Mouse (Mus musculus): ENCODE data around the gene Olfr412. TPM values are rescaled to one million over a fixed set of nuclear protein-coding genes. Genes with fewer than 3 reads are reported as not detected.

The Olfr412 gene
- total RNA-seq (2021): not detected
- long read RNA-seq, experiment 1: 0 reads
- long read RNA-seq, experiment 2: 0 reads

- no peak for DNase-seq
- intact Hi-C loops (cut with DNase I; ENCODE audit: low total_unique reads): no loop called here
Observed at GRCm38 (mm10) chr11:74361769-74362168, at the start of gene Olfr412. Olfr412 (plus strand) TSS chr11:74362069.

GRCm38 (mm10) chr11:74326044-74326443 is 35.8 kb upstream of the Olfr412 start:
- intact Hi-C loops (cut with DNase I; ENCODE audit: low total_unique reads): no loop called here
- no peak for DNase-seq

GRCm38 (mm10) chr11:74328781-74329180 is 33.1 kb upstream of the Olfr412 start:
- intact Hi-C loops (cut with DNase I; ENCODE audit: low total_unique reads): no loop called here
- no peak for DNase-seq

- no peak for DNase-seq
- intact Hi-C loops (cut with DNase I; ENCODE audit: low total_unique reads): no loop called here
Observed at GRCm38 (mm10) chr11:74337931-74338330, 23.9 kb upstream of the Olfr412 start, which contains the start of gene Olfr410. Olfr410 (minus strand) TSS chr11:74338031.

- intact Hi-C loops (cut with DNase I; ENCODE audit: low total_unique reads): no loop called here
- DNase-seq: no peak
Observed at GRCm38 (mm10) chr11:74352550-74352949, 9.3 kb upstream of the Olfr412 start, which contains the start of gene Olfr411. Olfr411 (minus strand) TSS chr11:74352650.

GRCm38 (mm10) chr11:74371393-74372100 is 9.7 kb downstream of the Olfr412 start:
- intact Hi-C loops (cut with DNase I; ENCODE audit: low total_unique reads): no loop called here
- peak; percentile 57 for DNase-seq

- peak; percentile 44 for DNase-seq
- intact Hi-C loops (cut with DNase I; ENCODE audit: low total_unique reads): loop anchor here (5.0 kb wide), 2 partner anchors 150 to 170 kb away; no protein-coding TSS in a partner anchor
Observed at GRCm38 (mm10) chr11:74376847-74377246, 15.0 kb downstream of the Olfr412 start.

- intact Hi-C loops (cut with DNase I; ENCODE audit: low total_unique reads): loop anchor here (5.0 kb wide), 2 partner anchors 148 to 168 kb away; no protein-coding TSS in a partner anchor
- no peak for DNase-seq
Observed at GRCm38 (mm10) chr11:74379166-74379873, 17.5 kb downstream of the Olfr412 start.

GRCm38 (mm10) chr11:74385674-74386073 is 23.8 kb downstream of the Olfr412 start:
- intact Hi-C loops (cut with DNase I; ENCODE audit: low total_unique reads): no loop called here
- no peak for DNase-seq

- intact Hi-C loops (cut with DNase I; ENCODE audit: low total_unique reads): no loop called here
- peak; percentile 26 for DNase-seq
Observed at GRCm38 (mm10) chr11:74387203-74387602, 25.3 kb downstream of the Olfr412 start.

GRCm38 (mm10) chr11:74391899-74392298 is 30.0 kb downstream of the Olfr412 start:
- no peak for DNase-seq
- intact Hi-C loops (cut with DNase I; ENCODE audit: low total_unique reads): no loop called here

- no peak for DNase-seq
- intact Hi-C loops (cut with DNase I; ENCODE audit: low total_unique reads): no loop called here
Observed at GRCm38 (mm10) chr11:74392903-74393302, 31.0 kb downstream of the Olfr412 start.

GRCm38 (mm10) chr11:74393489-74393888 is 31.6 kb downstream of the Olfr412 start:
- DNase-seq: no peak
- intact Hi-C loops (cut with DNase I; ENCODE audit: low total_unique reads): no loop called here

- no peak for DNase-seq
- intact Hi-C loops (cut with DNase I; ENCODE audit: low total_unique reads): loop anchor here (5.0 kb wide), 1 partner anchor 72 kb away; no protein-coding TSS in a partner anchor
Observed at GRCm38 (mm10) chr11:74395583-74395982, 33.7 kb downstream of the Olfr412 start.

GRCm38 (mm10) chr11:74402126-74402525 is 40.3 kb downstream of the Olfr412 start:
- DNase-seq: no peak

GRCm38 (mm10) chr11:74404216-74404615 is 42.3 kb downstream of the Olfr412 start:
- DNase-seq: peak; percentile 70
- intact Hi-C loops (cut with DNase I; ENCODE audit: low total_unique reads): loop anchor here (5.0 kb wide), 1 partner anchor 118 kb away; no protein-coding TSS in a partner anchor

More at GRCm38 (mm10) chr11:74402126-74402525, 40.3 kb downstream of the Olfr412 start:
- intact Hi-C loops (cut with DNase I; ENCODE audit: low total_unique reads): loop anchor here (5.0 kb wide), 1 partner anchor 120 kb away; no protein-coding TSS in a partner anchor

- intact Hi-C loops (cut with DNase I; ENCODE audit: low total_unique reads): no loop called here
- DNase-seq: no peak
Observed at GRCm38 (mm10) chr11:74405201-74405600, 43.3 kb downstream of the Olfr412 start.

- DNase-seq: peak; percentile 89
- intact Hi-C loops (cut with DNase I; ENCODE audit: low total_unique reads): no loop called here
Observed at GRCm38 (mm10) chr11:74408587-74409446, 46.9 kb downstream of the Olfr412 start.

- no peak for DNase-seq
- intact Hi-C loops (cut with DNase I; ENCODE audit: low total_unique reads): no loop called here
Observed at GRCm38 (mm10) chr11:74409447-74409754, 47.5 kb downstream of the Olfr412 start.
